In the genomic region with DNA sequence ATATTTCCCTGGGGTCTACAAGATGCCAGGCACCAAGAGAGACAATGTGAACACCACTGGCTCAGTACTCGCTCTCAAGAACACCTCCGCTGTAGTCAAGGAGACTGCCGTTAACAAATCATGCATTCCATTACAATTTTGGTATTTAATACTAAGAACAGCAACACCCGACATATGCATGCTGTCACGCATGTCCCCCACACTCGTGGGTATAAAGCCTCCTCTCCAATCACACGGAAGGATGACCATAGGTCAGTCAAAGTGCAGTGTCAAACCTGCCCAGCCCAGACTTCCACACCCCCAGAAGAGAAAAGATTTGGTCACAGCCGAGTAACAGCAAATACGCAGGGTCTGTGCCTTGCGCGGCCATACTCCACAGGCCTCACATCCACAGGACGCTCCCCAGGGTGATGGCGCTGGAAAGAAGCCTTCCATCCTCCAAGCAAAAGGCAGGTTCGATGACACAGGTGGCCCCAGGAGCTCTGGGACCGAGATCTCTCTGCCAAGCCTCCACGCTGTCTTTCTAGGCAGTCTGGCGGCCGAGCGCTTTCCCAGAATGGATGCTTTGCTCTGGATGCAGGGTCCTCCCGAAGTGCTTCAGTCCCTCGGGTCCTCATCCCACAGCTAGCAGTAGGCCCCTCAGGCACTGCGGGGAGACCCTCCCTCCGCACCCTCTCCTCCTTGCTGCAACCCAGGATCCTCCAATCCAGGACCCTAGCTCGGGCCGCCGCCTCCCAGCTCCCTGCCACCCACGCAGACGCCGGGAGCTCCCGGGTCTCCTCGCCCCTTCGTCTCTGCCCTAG, we compare ENCODE assay signal across 8 mouse cellular contexts. TPM values are rescaled to one million over a fixed set of nuclear protein-coding genes. Genes with fewer than 3 reads are reported as not detected.
DNase-seq lines count a peak whose midpoint lies in the region; ATAC-seq and TF ChIP-seq lines count a peak whose summit lies in the region.

No protein-coding gene starts in this region.

- WGBS in heart, embryonic 13.5 days: 10% methylated on average over 32 of the region's 32 CpGs
- 14% methylated on average over 32 of the region's 32 CpGs for WGBS in liver, embryonic 14.5 days (ENCODE audit: insufficient replicate concordance)

- peak overlapping the region; percentile 93 for H3K4me2 ChIP-seq in heart, embryonic 13.5 days
- H3K4me2 ChIP-seq in liver, embryonic 14.5 days (ENCODE audit: low read depth): peak overlapping the region; percentile 83

- ATAC-seq in heart, embryonic 13.5 days (ENCODE audit: extremely low read depth, insufficient number of reproducible peaks, low FRiP score, low TSS enrichment): no peak
- no peak; the same call in none of the 2 replicates for ATAC-seq in liver, embryonic 14.5 days (ENCODE audit: insufficient read depth)

- peaks cover 12% of the 10 kb centered on the region for H3K4me1 ChIP-seq in heart, embryonic 13.5 days
- peaks cover 0 to 5% of the 10 kb centered on the region in 2 experiments; a peak in 2 of 4 replicates for H3K4me1 ChIP-seq in liver, embryonic 14.5 days (replicated peaks; ENCODE audit: control insufficient read depth in 2 of 2, insufficient read depth in 2 of 2, low read length in 1 of 2)

- TF ChIP-seq EP300 in liver, embryonic 14.5 days (IDR thresholded peaks at IDR 0.05; ENCODE audit: low read depth): no peak

- H3K9me3 ChIP-seq in heart, embryonic 13.5 days: no peaks in the 10 kb centered on the region
- no peaks in the 10 kb centered on the region for H3K9me3 ChIP-seq in liver, embryonic 14.5 days (ENCODE audit: control insufficient read depth, low read length)

- peak overlapping the region; percentile 65 for H3K4me3 ChIP-seq in heart, embryonic 13.5 days
- H3K4me3 ChIP-seq in liver, embryonic 14.5 days (ENCODE audit: insufficient read depth in 1 of 2, low read depth in 2 of 2, low read length in 2 of 2): peak overlapping the region; percentile 64 to 70

- H3K9ac ChIP-seq in heart, embryonic 13.5 days: peak overlapping the region; percentile 86
- peak overlapping the region; percentile 69 for H3K9ac ChIP-seq in liver, embryonic 14.5 days (replicated peaks)

- no peak for DNase-seq in heart, postnatal 4 days
- DNase-seq in thymus, postnatal 14 days: peak; percentile 90
- no peak for DNase-seq in thymus, postnatal 36 days
- DNase-seq in gastrocnemius, postnatal 25 days: peak; percentile 9
- DNase-seq in liver, embryonic 14.5 days (ENCODE audit: low read depth in 3 of 3, low spot score in 3 of 3): no peak
- no peak for DNase-seq in adrenal gland, adult 18-20 months (ENCODE audit: low spot score in 2 of 2)
- DNase-seq in left cerebral cortex, adult 11 months (ENCODE audit: low spot score): no peak

- peak overlapping the region; percentile 12; the same call in 1 of the 2 replicates for H3K27ac ChIP-seq in heart, embryonic 13.5 days (replicated peaks)
- no peak overlapping the region for H3K27ac ChIP-seq in liver, embryonic 14.5 days

- no peak for TF ChIP-seq CTCF in liver, embryonic 14.5 days (IDR thresholded peaks at IDR 0.05; ENCODE audit: low read depth)

- H3K27me3 ChIP-seq in heart, embryonic 13.5 days (replicated peaks): peaks cover 21% of the 10 kb centered on the region
- no peaks in the 10 kb centered on the region; the same call in 1 of the 2 replicates for H3K27me3 ChIP-seq in liver, embryonic 14.5 days (ENCODE audit: control insufficient read depth, insufficient read depth, low read length)

- peaks cover 5% of the 10 kb centered on the region; the same call in 1 of the 2 replicates for H3K36me3 ChIP-seq in heart, embryonic 13.5 days
- H3K36me3 ChIP-seq in liver, embryonic 14.5 days (replicated peaks; ENCODE audit: control insufficient read depth, insufficient read depth, low read depth): no peaks in the 10 kb centered on the region

RNA-seq across cellular contexts. Expression of a gene that starts 0.5 kb away (rescaled TPM):
- 11.9 and 12.2 TPM in 2 replicates for polyA plus RNA-seq in heart, embryonic 13.5 days (2015; fragmentation: Nextera tagmentation; extraction: Ambion mirVana)
- total RNA-seq in heart, postnatal 4 days (2021): 10 to 100 TPM; 10.6 to 11.3 TPM
- 1 to 10 TPM; 3.9 to 4.6 TPM for total RNA-seq in gastrocnemius, postnatal 25 days (2021)
- polyA plus RNA-seq in liver, embryonic 14.5 days (2012; rRNA removed): 2.2 and 3.3 TPM in 2 replicates
- 5.5 and 5.9 TPM in 2 replicates for polyA plus RNA-seq in liver, embryonic 14.5 days (2014; fragmentation: Nextera tagmentation; extraction: Ambion mirVana)
- total RNA-seq in adrenal gland, adult 18-20 months (2021): 10 to 100 TPM; 22.1 to 22.9 TPM

RNA-seq across cellular contexts. Expression of a gene that starts 33.2 kb away (rescaled TPM):
- 0.13 TPM in 1 of 2 replicates, not detected in the other for polyA plus RNA-seq in heart, embryonic 13.5 days (2015; fragmentation: Nextera tagmentation; extraction: Ambion mirVana)
- not detected for total RNA-seq in heart, postnatal 4 days (2021)
- total RNA-seq in gastrocnemius, postnatal 25 days (2021): 1 to 10 TPM in 1 of 2 experiments, under 1 TPM in 1; 0.88 to 1.0 TPM
- polyA plus RNA-seq in liver, embryonic 14.5 days (2012; rRNA removed): not detected in 2 replicates
- not detected in 2 replicates for polyA plus RNA-seq in liver, embryonic 14.5 days (2014; fragmentation: Nextera tagmentation; extraction: Ambion mirVana)
- under 1 TPM in 1 of 2 experiments, not detected in 1; 0.45 TPM for total RNA-seq in adrenal gland, adult 18-20 months (2021)

Comparison
In these comparisons a context has a peak if more than half of its experiments do, and no peak if none do; other contexts are left out.
1. DNase-seq: peak in thymus, postnatal 14 days (single experiment) and gastrocnemius, postnatal 25 days (single experiment); none in heart, postnatal 4 days (single experiment), thymus, postnatal 36 days (0 of 2), liver, embryonic 14.5 days (0 of 3), adrenal gland, adult 18-20 months (0 of 2) and left cerebral cortex, adult 11 months (single experiment).